Comparison of ENCODE assay signal across 9 mouse cellular contexts in the genomic region with DNA sequence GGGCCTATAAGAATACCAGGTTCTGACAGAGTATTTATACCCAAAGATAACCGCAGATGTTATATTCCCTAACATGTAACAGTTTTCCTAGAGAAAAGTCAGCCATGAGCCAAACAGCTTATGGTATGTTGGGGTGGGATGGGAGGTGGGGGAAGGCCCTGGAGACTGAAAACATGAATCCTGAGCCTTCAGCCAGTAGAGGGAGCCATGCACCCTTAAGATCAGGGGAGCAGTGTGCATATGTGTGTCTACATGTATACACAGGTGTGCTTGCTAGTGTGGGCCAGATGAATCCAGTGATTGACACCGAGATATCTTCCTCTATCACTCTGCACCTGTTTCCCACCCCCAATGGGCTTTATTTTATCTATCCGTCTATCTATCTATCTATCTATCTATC. TPM values are rescaled to one million over a fixed set of nuclear protein-coding genes. Genes with fewer than 3 reads are reported as not detected.
DNase-seq lines count a peak whose midpoint lies in the region.
"Had no signal": no experiment of that assay in that cellular context is flagged by ENCODE, and none has a peak within 500 bp of the region (broad histone marks: within the 10 kb centered on the region; RNA-seq: fewer than 3 reads in every experiment).

No protein-coding gene starts in this region.

- DNase-seq in cerebellum, adult 18-20 months = peak; percentile 9 to 17
- no peak for DNase-seq in cerebellum, postnatal 36 days
- peak; percentile 44 for DNase-seq in layer of hippocampus, adult 11-12 months (ENCODE audit: low spot score)
- no peak for DNase-seq in layer of hippocampus, adult 8-10 months (ENCODE audit: low spot score in 2 of 2)
- peak; percentile 38 for DNase-seq in right cerebral cortex, postnatal 14 days
- no peak for DNase-seq in right cerebral cortex, postnatal 36 days (ENCODE audit: low spot score in 2 of 2)
- peak; percentile 27 for DNase-seq in thymus, postnatal 14 days
- DNase-seq in T-cell, adult 2 months (ENCODE audit: low spot score) = no peak
- DNase-seq: gastrocnemius, postnatal 14 days had no signal

RNA-seq across cellular contexts. Expression of a gene that starts 20.2 kb away (rescaled TPM):
- 1 to 10 TPM; 2.3 to 5.2 (median 3.4) TPM for total RNA-seq in layer of hippocampus, adult 8-10 months (2022)

RNA-seq across cellular contexts. Expression of a gene that starts 24.6 kb away (rescaled TPM):
- 10 to 100 TPM; 23.6 to 33.6 (median 30.8) TPM for total RNA-seq in layer of hippocampus, adult 8-10 months (2022)

RNA-seq across cellular contexts. Expression of a gene that starts 39.0 kb away (rescaled TPM):
- total RNA-seq in layer of hippocampus, adult 8-10 months (2022) = 10 to 100 TPM; 37.4 to 40.7 (median 38.7) TPM

Comparison
In these comparisons a context has a peak if more than half of its experiments do, and no peak if none do; other contexts are left out.
1. DNase-seq: peak in cerebellum, adult 18-20 months (2 of 2), layer of hippocampus, adult 11-12 months (single experiment), right cerebral cortex, postnatal 14 days (single experiment) and thymus, postnatal 14 days (single experiment); none in cerebellum, postnatal 36 days (0 of 2), layer of hippocampus, adult 8-10 months (0 of 2), right cerebral cortex, postnatal 36 days (0 of 2) and T-cell, adult 2 months (single experiment).